In the genomic region with DNA sequence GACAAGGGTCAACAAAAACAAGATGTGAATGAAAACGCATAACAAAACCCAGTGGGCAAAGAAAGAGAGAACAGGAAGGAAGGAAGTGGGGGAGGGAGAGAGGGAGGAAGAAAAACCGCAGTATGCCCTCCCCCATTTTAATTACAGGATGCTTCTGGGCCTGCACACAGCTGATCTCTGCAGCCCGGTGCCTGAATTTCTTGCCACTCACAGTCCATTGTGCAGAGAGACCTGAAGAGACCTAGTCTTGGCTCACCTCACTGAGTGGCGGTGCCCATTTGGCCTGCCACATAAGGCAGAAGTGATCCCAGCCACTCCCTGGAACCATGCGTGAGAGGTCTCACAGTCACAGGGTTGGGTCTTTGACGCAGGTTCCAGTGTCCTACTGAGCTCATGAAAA, we compare ENCODE assay signal across 16 mouse cellular contexts. TPM values are rescaled to one million over a fixed set of nuclear protein-coding genes. Genes with fewer than 3 reads are reported as not detected.
DNase-seq lines count a peak whose midpoint lies in the region; ATAC-seq and TF ChIP-seq lines count a peak whose summit lies in the region.
"Had no signal": no experiment of that assay in that cellular context is flagged by ENCODE, and none has a peak within 500 bp of the region (broad histone marks: within the 10 kb centered on the region; RNA-seq: fewer than 3 reads in every experiment).

No protein-coding gene starts in this region.

- H3K9ac ChIP-seq in heart, embryonic 12.5 days: no peak overlapping the region
- no peak overlapping the region for H3K9ac ChIP-seq in midbrain, postnatal 0 days (replicated peaks; ENCODE audit: low read length, poor library complexity, severe bottlenecking)
- H3K9ac ChIP-seq: hindbrain, embryonic 13.5 days had no signal

- intact Hi-C loops in heart, postnatal 10 days (cut with DNase I): no loop called here

- H3K4me1 ChIP-seq in heart, embryonic 12.5 days (replicated peaks): peaks cover 6% of the 10 kb centered on the region; the same call in 1 of the 2 replicates
- H3K4me1 ChIP-seq in embryonic facial prominence, embryonic 10.5 days: peaks cover 22% of the 10 kb centered on the region
- H3K4me1 ChIP-seq in midbrain, postnatal 0 days (ENCODE audit: insufficient read depth, low read length): no peaks in the 10 kb centered on the region

- H3K27ac ChIP-seq in heart, embryonic 12.5 days (ENCODE audit: poor library complexity, severe bottlenecking): no peak overlapping the region
- peak overlapping the region; percentile 59 for H3K27ac ChIP-seq in embryonic facial prominence, embryonic 10.5 days (replicated peaks)
- no peak overlapping the region for H3K27ac ChIP-seq in midbrain, postnatal 0 days (ENCODE audit: low read depth, low read length)
- H3K27ac ChIP-seq: hindbrain, embryonic 13.5 days had no signal

- TF ChIP-seq CTCF in midbrain, postnatal 0 days (IDR thresholded peaks at IDR 0.05): no peak

- peak; percentile 33; the same call in 1 of the 2 replicates for ATAC-seq in heart, embryonic 12.5 days (ENCODE audit: insufficient number of reproducible peaks, low FRiP score)
- no peak for ATAC-seq in midbrain, postnatal 0 days (ENCODE audit: low FRiP score)
- ATAC-seq: midbrain, embryonic 16.5 days had no signal

- no peaks in the 10 kb centered on the region for H3K36me3 ChIP-seq in heart, embryonic 12.5 days
- no peaks in the 10 kb centered on the region for H3K36me3 ChIP-seq in embryonic facial prominence, embryonic 10.5 days (replicated peaks)
- no peaks in the 10 kb centered on the region for H3K36me3 ChIP-seq in splenic B cell, adult 2 months (ENCODE audit: control insufficient read depth, insufficient read depth, low read length, poor library complexity, severe bottlenecking)
- no peaks in the 10 kb centered on the region for H3K36me3 ChIP-seq in midbrain, postnatal 0 days (ENCODE audit: insufficient read depth, low read length)
- H3K36me3 ChIP-seq: hindbrain, embryonic 13.5 days had no signal

- 50% methylated on average over 6 of the region's 6 CpGs for WGBS in heart, embryonic 12.5 days
- 28% methylated on average over 6 of the region's 6 CpGs for WGBS in embryonic facial prominence, embryonic 10.5 days
- 54% methylated on average over 6 of the region's 6 CpGs for WGBS in midbrain, postnatal 0 days

- DNase-seq in heart, postnatal 10 days: no peak
- DNase-seq in CD4-positive helper T cell, adult 2 months (ENCODE audit: low read depth, low spot score): peak; percentile 42
- no peak for DNase-seq in embryonic facial prominence, embryonic 10.5 days (ENCODE audit: low spot score)
- DNase-seq in splenic B cell, adult 2 months (ENCODE audit: low read depth, low spot score): peak; percentile 65
- no peak for DNase-seq in layer of hippocampus, postnatal 36 days
- no peak for DNase-seq in urinary bladder, postnatal 4 days (ENCODE audit: low spot score in 2 of 2)
- no peak for DNase-seq in midbrain, postnatal 0 days (ENCODE audit: low spot score)
- DNase-seq: embryo, embryonic 11 days; kidney, postnatal 14 days; lung, postnatal 10 days had no signal

- no peak overlapping the region for H3K4me2 ChIP-seq in heart, embryonic 12.5 days
- H3K4me2 ChIP-seq in midbrain, postnatal 0 days (ENCODE audit: low read depth, low read length, poor library complexity, severe bottlenecking): no peak overlapping the region
- H3K4me2 ChIP-seq: hindbrain, embryonic 13.5 days had no signal

- H3K27me3 ChIP-seq in heart, embryonic 12.5 days (replicated peaks): no peaks in the 10 kb centered on the region
- no peaks in the 10 kb centered on the region for H3K27me3 ChIP-seq in embryonic facial prominence, embryonic 10.5 days (replicated peaks; ENCODE audit: low read depth, poor library complexity, severe bottlenecking)
- H3K27me3 ChIP-seq in splenic B cell, adult 2 months (ENCODE audit: control insufficient read depth, insufficient read depth, low read length, poor library complexity, severe bottlenecking): no peaks in the 10 kb centered on the region
- H3K27me3 ChIP-seq in midbrain, postnatal 0 days (ENCODE audit: insufficient read depth, low read length): no peaks in the 10 kb centered on the region
- H3K27me3 ChIP-seq: hindbrain, embryonic 13.5 days had no signal

- no peak overlapping the region for H3K4me3 ChIP-seq in heart, embryonic 12.5 days
- H3K4me3 ChIP-seq in embryonic facial prominence, embryonic 10.5 days: no peak overlapping the region
- no peak overlapping the region for H3K4me3 ChIP-seq in midbrain, postnatal 0 days (ENCODE audit: low read depth, low read length)
- H3K4me3 ChIP-seq: hindbrain, embryonic 13.5 days had no signal

- H3K9me3 ChIP-seq in heart, embryonic 12.5 days (replicated peaks): no peaks in the 10 kb centered on the region
- H3K9me3 ChIP-seq in embryonic facial prominence, embryonic 10.5 days: no peaks in the 10 kb centered on the region
- H3K9me3 ChIP-seq in midbrain, postnatal 0 days (ENCODE audit: low read length): no peaks in the 10 kb centered on the region
- H3K9me3 ChIP-seq: hindbrain, embryonic 13.5 days had no signal

RNA-seq across cellular contexts. Expression of a gene that starts 13.8 kb away (rescaled TPM):
- polyA plus RNA-seq in heart, embryonic 12.5 days (2016; fragmentation: Nextera tagmentation; extraction: Ambion mirVana): not detected in 2 replicates
- total RNA-seq in heart, postnatal 10 days (2021): not detected
- 0.45 TPM in 2 replicates for polyA plus RNA-seq in embryonic facial prominence, embryonic 10.5 days (2016; fragmentation: Nextera tagmentation; extraction: Ambion mirVana)
- total RNA-seq in layer of hippocampus, postnatal 36 days (2021): not detected
- total RNA-seq in midbrain, postnatal 0 days (2014; rRNA removed): not detected in 2 replicates
- polyA plus RNA-seq in midbrain, postnatal 0 days (2015; fragmentation: Nextera tagmentation; extraction: Ambion mirVana): not detected in 2 replicates
- total RNA-seq: left cerebral cortex, postnatal 36 days had no signal
- polyA plus RNA-seq: C2C12; gonadal fat pad, adult 2 months; hindbrain, embryonic 13.5 days; midbrain, embryonic 16.5 days had no signal

RNA-seq across cellular contexts. Expression of a gene that starts 19.2 kb away (rescaled TPM):
- 3.5 and 3.6 TPM in 2 replicates for polyA plus RNA-seq in heart, embryonic 12.5 days (2016; fragmentation: Nextera tagmentation; extraction: Ambion mirVana)
- 1 to 10 TPM in 1 of 2 experiments, under 1 TPM in 1; 0.96 to 1.2 TPM for total RNA-seq in heart, postnatal 10 days (2021)
- 14.0 and 15.4 TPM in 2 replicates for polyA plus RNA-seq in embryonic facial prominence, embryonic 10.5 days (2016; fragmentation: Nextera tagmentation; extraction: Ambion mirVana)
- total RNA-seq in layer of hippocampus, postnatal 36 days (2021): 1 to 10 TPM; 5.0 to 5.4 TPM
- total RNA-seq in midbrain, postnatal 0 days (2014; rRNA removed): 0.77 and 1.3 TPM in 2 replicates
- 1.6 and 1.8 TPM in 2 replicates for polyA plus RNA-seq in midbrain, postnatal 0 days (2015; fragmentation: Nextera tagmentation; extraction: Ambion mirVana)

Comparison
In these comparisons a context has a peak if more than half of its experiments do, and no peak if none do; other contexts are left out.
1. DNase-seq: peak in CD4-positive helper T cell, adult 2 months (single experiment) and splenic B cell, adult 2 months (single experiment); none in heart, postnatal 10 days (0 of 2), embryonic facial prominence, embryonic 10.5 days (single experiment), layer of hippocampus, postnatal 36 days (0 of 2), urinary bladder, postnatal 4 days (0 of 2) and midbrain, postnatal 0 days (single experiment).